Mouse (Mus musculus): Measurements from ENCODE around the gene Arg2. TPM values are rescaled to one million over a fixed set of nuclear protein-coding genes. Genes with fewer than 3 reads are reported as not detected.

Arg2 gene
- polyA plus RNA-seq, 1 experiment, result not detected

GRCm38 (mm10) chr12:79191701-79192100 lies 61.1 kb downstream of the Arg2 start:
- peak; percentile 91 for TF ChIP-seq POLR2A (IDR thresholded peaks at IDR 0.05; ENCODE audit: low read depth, low read length)
- no peak for TF ChIP-seq CTCF (IDR thresholded peaks at IDR 0.05; ENCODE audit: borderline replicate concordance, insufficient read depth, low read length)
- Histone ChIP-seq H3K4me3 (ENCODE audit: insufficient read depth, low read length) (peak overlapping the region; percentile 86), H3K4me1 (ENCODE audit: control insufficient read depth, insufficient read depth, low read length) (no peaks in the 10 kb centered on the region), H3K27ac (ENCODE audit: insufficient read depth, low read length) (no peak overlapping the region)

- TF ChIP-seq CTCF (IDR thresholded peaks at IDR 0.05; ENCODE audit: borderline replicate concordance, insufficient read depth, low read length) (no peak), POLR2A (IDR thresholded peaks at IDR 0.05; ENCODE audit: low read depth, low read length) (no peak)
- no peak within 1 kb of the TSS for H3K27ac ChIP-seq (ENCODE audit: insufficient read depth, low read length)
Measured at GRCm38 (mm10) chr12:79192193-79192592, 61.6 kb downstream of the Arg2 start, which contains the start of gene Rdh11. Gene Rdh11 (minus strand): TSS chr12:79192293.

GRCm38 (mm10) chr12:79193441-79193840 lies 62.9 kb downstream of the Arg2 start:
- H3K27ac ChIP-seq (ENCODE audit: insufficient read depth, low read length), result no peak overlapping the region
- TF ChIP-seq POLR2A (IDR thresholded peaks at IDR 0.05; ENCODE audit: low read depth, low read length) (no peak), CTCF (IDR thresholded peaks at IDR 0.05; ENCODE audit: borderline replicate concordance, insufficient read depth, low read length) (0 out of 2 replicates have a peak, but pooled peaks have one; percentile 24)
- H3K4me3 ChIP-seq (ENCODE audit: insufficient read depth, low read length), result no peak overlapping the region
- no peaks in the 10 kb centered on the region for H3K4me1 ChIP-seq (ENCODE audit: control insufficient read depth, insufficient read depth, low read length)

More at GRCm38 (mm10) chr12:79192193-79192592, 61.6 kb downstream of the Arg2 start, which contains the start of gene Rdh11:
- peak within 1 kb of the TSS; percentile 86 for H3K4me3 ChIP-seq (ENCODE audit: insufficient read depth, low read length)
- H3K4me1 ChIP-seq (ENCODE audit: control insufficient read depth, insufficient read depth, low read length), result no peaks in the 10 kb centered on the region

GRCm38 (mm10) chr12:79197105-79197504 lies 66.5 kb downstream of the Arg2 start:
- no peak overlapping the region for H3K4me3 ChIP-seq (ENCODE audit: insufficient read depth, low read length)
- H3K4me1 ChIP-seq (ENCODE audit: control insufficient read depth, insufficient read depth, low read length), result no peaks in the 10 kb centered on the region
- H3K27ac ChIP-seq (ENCODE audit: insufficient read depth, low read length), result no peak overlapping the region
- TF ChIP-seq CTCF (IDR thresholded peaks at IDR 0.05; ENCODE audit: borderline replicate concordance, insufficient read depth, low read length) (no peak), POLR2A (IDR thresholded peaks at IDR 0.05; ENCODE audit: low read depth, low read length) (no peak)

DNA sequence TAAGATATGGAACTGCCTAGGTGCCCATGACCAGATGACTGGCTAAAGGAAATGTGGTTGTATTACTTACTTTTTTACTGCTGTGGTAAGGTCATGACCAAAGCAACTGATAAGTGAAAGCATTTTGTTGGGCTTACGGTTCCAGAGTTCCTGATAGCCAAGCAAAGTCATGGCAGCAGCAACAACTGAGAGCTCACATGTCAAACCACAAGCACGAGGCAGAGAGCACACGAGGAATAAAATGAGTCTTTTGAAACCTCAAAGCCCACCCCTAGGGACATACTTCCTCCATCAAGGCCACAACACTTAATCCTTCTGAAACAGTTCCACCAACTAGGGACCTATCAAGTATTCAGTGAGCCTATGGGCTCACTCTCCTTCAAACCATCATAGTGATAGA lies 71.3 kb downstream of the Arg2 start:
- TF ChIP-seq POLR2A (IDR thresholded peaks at IDR 0.05; ENCODE audit: low read depth, low read length) (no peak), CTCF (IDR thresholded peaks at IDR 0.05; ENCODE audit: borderline replicate concordance, insufficient read depth, low read length) (no peak)
- no peak overlapping the region for H3K27ac ChIP-seq (ENCODE audit: insufficient read depth, low read length)
- H3K4me1 ChIP-seq (ENCODE audit: control insufficient read depth, insufficient read depth, low read length), result no peaks in the 10 kb centered on the region
- no peak overlapping the region for H3K4me3 ChIP-seq (ENCODE audit: insufficient read depth, low read length)

Other genes starting within 250 kb of the Arg2 start
- gene Plek2, start 223.8 kb upstream of the Arg2 start, polyA plus RNA-seq (2011; ENCODE audit: insufficient read length, low read depth, missing spikeins), result 0.52 TPM in 1 of 2 replicates, not detected in the other
- gene Tmem229b, start 123.2 kb upstream of the Arg2 start, polyA plus RNA-seq (2011; ENCODE audit: insufficient read length, low read depth, missing spikeins), result 1.7 and 3.5 TPM in 2 replicates
- 0.47 and 0.53 TPM in 2 replicates for gene Plekhh1, start 101.6 kb upstream of the Arg2 start, polyA plus RNA-seq (2011; ENCODE audit: insufficient read length, low read depth, missing spikeins)
- 11.9 and 14.1 TPM in 2 replicates for gene Pigh, start 41.1 kb upstream of the Arg2 start, polyA plus RNA-seq (2011; ENCODE audit: insufficient read length, low read depth, missing spikeins)
- 138 and 157 TPM in 2 replicates for gene Vti1b, start 41.9 kb downstream of the Arg2 start, polyA plus RNA-seq (2011; ENCODE audit: insufficient read length, low read depth, missing spikeins)
- gene Rdh11, start 61.5 kb downstream of the Arg2 start, polyA plus RNA-seq (2011; ENCODE audit: insufficient read length, low read depth, missing spikeins), result 25.8 and 26.4 TPM in 2 replicates
- gene Rdh12, start 78.1 kb downstream of the Arg2 start, polyA plus RNA-seq (2011; ENCODE audit: insufficient read length, low read depth, missing spikeins), result 1.6 and 1.8 TPM in 2 replicates
- gene Zfyve26, start 165.5 kb downstream of the Arg2 start, polyA plus RNA-seq (2011; ENCODE audit: insufficient read length, low read depth, missing spikeins), result 14.6 and 15.6 TPM in 2 replicates
- 2.7 and 4.0 TPM in 2 replicates for gene Rad51b, start 166.5 kb downstream of the Arg2 start, polyA plus RNA-seq (2011; ENCODE audit: insufficient read length, low read depth, missing spikeins)

Data from embryonic fibroblast, embryonic 13.5 days (primary cell).